Mouse (Mus musculus) limb, embryonic 12.5 days (tissue): ENCODE measurements around the gene Sema3b. TPM values are rescaled to one million over a fixed set of nuclear protein-coding genes. Genes with fewer than 3 reads are reported as not detected.
A peak's percentile ranks its signal among the peaks of the same experiment; 100 is the strongest.
"Not testable (repeated sequence)": the region's sequence is repeated elsewhere in the genome, so short reads cannot be mapped to it uniquely, and the experiment has no call there.

Experiments used
- ATAC-seq: fragments of 200-750 bp; cut with Nextera tagmentation; 2 replicates; pipeline ENCODE4 v1.8.0; 2017; ENCODE audit warnings: low read depth, moderate TSS enrichment; ENCODE audit not compliant: insufficient number of reproducible peaks, insufficient read depth, low FRiP score, low TSS enrichment
- H3K27ac ChIP-seq: fragments of 300-500 bp; sonication (generic); 2 replicates; pipeline ENCODE4 v1.5.1; 2016; ENCODE audit warnings: mild to moderate bottlenecking, moderate library complexity
- H3K27me3 ChIP-seq: fragments of 300-500 bp; sonication (generic); 2 replicates; pipeline ENCODE4 v1.6.1; 2016; ENCODE audit warnings: mild to moderate bottlenecking, moderate library complexity
- H3K36me3 ChIP-seq: fragments of 300-500 bp; sonication (generic); 2 replicates; pipeline ENCODE4 v1.6.1; 2016; ENCODE audit warnings: mild to moderate bottlenecking, moderate library complexity
- H3K4me1 ChIP-seq: fragments of 300-500 bp; sonication (generic); replicated peaks from 2 replicates; pipeline ENCODE4 v1.6.1; 2016
- H3K4me2 ChIP-seq: fragments of 300-500 bp; sonication (generic); 2 replicates; pipeline ENCODE4 v1.6.1; 2016; ENCODE audit warnings: mild to moderate bottlenecking, moderate library complexity
- H3K4me3 ChIP-seq: fragments of 300-500 bp; sonication (generic); replicated peaks from 2 replicates; pipeline ENCODE4 v1.5.1; 2016; ENCODE audit warnings: mild to moderate bottlenecking
- H3K9ac ChIP-seq: fragments of 300-500 bp; sonication (generic); replicated peaks from 2 replicates; pipeline ENCODE4 v1.6.1; 2016; ENCODE audit warnings: mild to moderate bottlenecking, moderate library complexity
- H3K9me3 ChIP-seq: fragments of 300-500 bp; sonication (generic); 2 replicates; pipeline ENCODE4 v1.6.1; 2016; ENCODE audit warnings: mild to moderate bottlenecking, moderate library complexity
- WGBS: fragments of 180-500 bp; shearing (Covaris S2); methylation state at CpG from one replicate; pipeline ENCODE4 v1.1.7; 2016; 5-methylcytosine and 5-hydroxymethylcytosine counted together
- polyA plus RNA-seq: library from polyadenylated mRNA; unstranded; fragments of >200 nt; fragmentation: Nextera tagmentation; extraction: Ambion mirVana; gene quantifications from 2 replicates; pipeline ENCODE4 v1.2.1, GENCODE M21; 2016

Sema3b gene
- polyA plus RNA-seq, 1 experiment from 2014 or later, result 8.1 TPM

GRCm38 (mm10) chr9:107567702-107568319, 41.2 kb downstream of the Sema3b start, which contains the start of gene Hyal2:
TSS of gene Hyal2 (plus strand) at chr9:107567945.
- 7% methylated on average over 18 of the region's 18 CpGs for WGBS
- H3K4me1 ChIP-seq, result peaks cover 49% of the 10 kb centered on the region
- ATAC-seq, result no peak

GRCm38 (mm10) chr9:107566855-107567254, 42.2 kb downstream of the Sema3b start:
- no peaks in the 10 kb centered on the region for H3K9me3 ChIP-seq
- H3K36me3 ChIP-seq, result peaks cover 47% of the 10 kb centered on the region
- H3K27ac ChIP-seq, result peak overlapping the region; percentile 90
- H3K9ac ChIP-seq, result no peak overlapping the region
- H3K4me2 ChIP-seq, result peak overlapping the region; percentile 96; the same call in 1 of the 2 replicates
- no peak for ATAC-seq
- H3K27me3 ChIP-seq, result no peaks in the 10 kb centered on the region
- peak overlapping the region; percentile 81; the same call in 1 of the 2 replicates for H3K4me3 ChIP-seq
- peaks cover 55% of the 10 kb centered on the region for H3K4me1 ChIP-seq
- 82% methylated on average over 3 of the region's 3 CpGs for whole genome bisulfite sequencing

More at GRCm38 (mm10) chr9:107567702-107568319, 41.2 kb downstream of the Sema3b start, which contains the start of gene Hyal2:
- Histone ChIP-seq H3K9ac (peak within 1 kb of the TSS; percentile 88), H3K4me2 (peak within 1 kb of the TSS; percentile 96), H3K27ac (peak within 1 kb of the TSS; percentile 90), H3K36me3 (peaks cover 49% of the 10 kb centered on the region), H3K4me3 (peak within 1 kb of the TSS; percentile 81), H3K27me3 (no peaks in the 10 kb centered on the region), H3K9me3 (no peaks in the 10 kb centered on the region)

- Histone ChIP-seq H3K9me3 (no peaks in the 10 kb centered on the region), H3K9ac (no peak overlapping the region), H3K27me3 (no peaks in the 10 kb centered on the region), H3K4me2 (peak overlapping the region; percentile 8; the same call in 1 of the 2 replicates), H3K36me3 (peaks cover 47% of the 10 kb centered on the region), H3K4me1 (peaks cover 50% of the 10 kb centered on the region), H3K4me3 (no peak overlapping the region), H3K27ac (peak overlapping the region; percentile 67; the same call in 1 of the 2 replicates)
- 64% methylated on average over 15 of the region's 15 CpGs for WGBS
- no peak for ATAC-seq
Measured at GRCm38 (mm10) chr9:107566041-107566709, 42.9 kb downstream of the Sema3b start.

- not testable (repeated sequence) for H3K9me3 ChIP-seq, H3K27me3 ChIP-seq, ATAC-seq, H3K4me3 ChIP-seq, H3K9ac ChIP-seq
- Histone ChIP-seq H3K4me2 (0 out of 2 replicates have a peak overlapping the region, but pooled peaks have one; percentile 17), H3K36me3 (peaks cover 47% of the 10 kb centered on the region), H3K4me1 (peaks cover 44% of the 10 kb centered on the region), H3K27ac (peak overlapping the region; percentile 12)
- WGBS, result 49% methylated on average over 5 of the region's 5 CpGs
Measured at GRCm38 (mm10) chr9:107565556-107565955, 43.5 kb downstream of the Sema3b start.

- Histone ChIP-seq H3K4me1 (peaks cover 35% of the 10 kb centered on the region), H3K9ac (peak within 1 kb of the TSS; percentile 80), H3K9me3 (no peaks in the 10 kb centered on the region), H3K27me3 (no peaks in the 10 kb centered on the region), H3K4me2 (peak within 1 kb of the TSS; percentile 84), H3K4me3 (peak within 1 kb of the TSS; percentile 91), H3K36me3 (peaks cover 68% of the 10 kb centered on the region), H3K27ac (peak within 1 kb of the TSS; percentile 56; the same call in 1 of the 2 replicates)
- under 1% methylated on average over 46 of the region's 46 CpGs for WGBS
- ATAC-seq, result peak; percentile 94
Measured at GRCm38 (mm10) chr9:107563029-107563581, 45.9 kb downstream of the Sema3b start, which contains the start of gene Tusc2. TSS of gene Tusc2 (plus strand) at chr9:107563255.

- H3K4me2 ChIP-seq, result peak overlapping the region; percentile 89
- H3K27ac ChIP-seq, result no peak overlapping the region
- H3K4me3 ChIP-seq, result peak overlapping the region; percentile 75
- H3K9ac ChIP-seq, result 0 out of 2 replicates have a peak overlapping the region, but pooled peaks have one; percentile 85
- no peak for ATAC-seq
- peaks cover 45% of the 10 kb centered on the region for H3K4me1 ChIP-seq
- H3K36me3 ChIP-seq, result peaks cover 51% of the 10 kb centered on the region
- WGBS, result 81% methylated on average over 3 of the region's 3 CpGs
- no peaks in the 10 kb centered on the region for H3K27me3 ChIP-seq
- H3K9me3 ChIP-seq, result no peaks in the 10 kb centered on the region
Measured at GRCm38 (mm10) chr9:107556346-107556745, 52.7 kb downstream of the Sema3b start.

- Histone ChIP-seq H3K9ac (peak overlapping the region; percentile 85), H3K9me3 (no peaks in the 10 kb centered on the region), H3K4me2 (peak overlapping the region; percentile 89), H3K36me3 (peaks cover 44% of the 10 kb centered on the region), H3K27ac (peak overlapping the region; percentile 95; the same call in 1 of the 2 replicates), H3K4me1 (peaks cover 51% of the 10 kb centered on the region), H3K27me3 (peaks cover 2% of the 10 kb centered on the region; the same call in 1 of the 2 replicates), H3K4me3 (peak overlapping the region; percentile 75)
- ATAC-seq, result no peak
- 45% methylated on average over 2 of the region's 2 CpGs for WGBS
Measured at GRCm38 (mm10) chr9:107555701-107556100, 53.3 kb downstream of the Sema3b start.

- H3K36me3 ChIP-seq, result peaks cover 38% of the 10 kb centered on the region
- peaks cover 7% of the 10 kb centered on the region; the same call in 1 of the 2 replicates for H3K27me3 ChIP-seq
- peak overlapping the region; percentile 95 for H3K27ac ChIP-seq
- WGBS, result under 1% methylated on average over 23 of the region's 23 CpGs
- H3K9me3 ChIP-seq, result no peaks in the 10 kb centered on the region
- H3K9ac ChIP-seq, result peak overlapping the region; percentile 85
- H3K4me3 ChIP-seq, result peak overlapping the region; percentile 75
- H3K4me1 ChIP-seq, result peaks cover 55% of the 10 kb centered on the region
- peak overlapping the region; percentile 89 for H3K4me2 ChIP-seq
- ATAC-seq, result peak; percentile 12
Measured at GRCm38 (mm10) chr9:107555031-107555457, 54.0 kb downstream of the Sema3b start.

- 0% methylated on average over 53 of the region's 53 CpGs for WGBS
- H3K27ac ChIP-seq, result peak overlapping the region; percentile 95
- peaks cover 31% of the 10 kb centered on the region for H3K36me3 ChIP-seq
- peaks cover 10% of the 10 kb centered on the region; the same call in 1 of the 2 replicates for H3K27me3 ChIP-seq
- peak overlapping the region; percentile 89 for H3K4me2 ChIP-seq
- ATAC-seq, result peak; percentile 91
- peak overlapping the region; percentile 75 for H3K4me3 ChIP-seq
- peak overlapping the region; percentile 85 for H3K9ac ChIP-seq
- H3K9me3 ChIP-seq, result no peaks in the 10 kb centered on the region
- peaks cover 55% of the 10 kb centered on the region for H3K4me1 ChIP-seq
Measured at GRCm38 (mm10) chr9:107554319-107554825, 54.7 kb downstream of the Sema3b start.

GRCm38 (mm10) chr9:107553541-107554318, 55.3 kb downstream of the Sema3b start:
- WGBS, result 4% methylated on average over 37 of the region's 37 CpGs
- Histone ChIP-seq H3K36me3 (peaks cover 25% of the 10 kb centered on the region), H3K4me3 (peak overlapping the region; percentile 75), H3K4me1 (peaks cover 55% of the 10 kb centered on the region), H3K27ac (peak overlapping the region; percentile 95), H3K27me3 (peaks cover 13% of the 10 kb centered on the region; the same call in 1 of the 2 replicates), H3K9me3 (no peaks in the 10 kb centered on the region), H3K9ac (peak overlapping the region; percentile 56), H3K4me2 (peak overlapping the region; percentile 89)
- peak; percentile 12; the same call in 1 of the 2 replicates for ATAC-seq
